Mouse (Mus musculus) adrenal gland, postnatal 36 days (tissue): ENCODE data around the gene Naa60. TPM values are rescaled to one million over a fixed set of nuclear protein-coding genes. Genes with fewer than 3 reads are reported as not detected.

Experiments
- DNase-seq, 2 experiments: peaks; one replicate each; pipeline ENCODE4 v3.0.0; 2021; ENCODE audit warnings: mixed read lengths in 1 of 2
- long read RNA-seq, 2 experiments: library from polyadenylated mRNA; stranded (forward); transcript quantifications; one replicate each; pipeline ENCODE4 v2.0.0; 2021; ENCODE audit warnings: borderline sequencing depth in 2 of 2
- total RNA-seq, 2 experiments: library from RNA; stranded (reverse); gene quantifications; 2 replicates each; pipeline ENCODE4 v1.2.3; 2021

Gene Naa60
- total RNA-seq, result 100 to 1,000 TPM in 1 of 2 experiments, 10 to 100 TPM in 1; 74.8 to 115 TPM
- long read RNA-seq, experiment 1, transcript Naa60-212 (7 exons, 2,424 nt), result major isoform, 25 of 52 reads
- long read RNA-seq, experiment 1, partial matches to known transcripts, result 12 of 52 reads
- long read RNA-seq, experiment 1, other reads (novel, unspliced or antisense), result 15 of 52 reads
- long read RNA-seq, experiment 2, transcript Naa60-212 (7 exons, 2,424 nt), result major isoform, 10 of 21 reads
- long read RNA-seq, experiment 2, partial matches to known transcripts, result 3 of 21 reads
- long read RNA-seq, experiment 2, other reads (novel, unspliced or antisense), result 6 of 21 reads

DNA sequence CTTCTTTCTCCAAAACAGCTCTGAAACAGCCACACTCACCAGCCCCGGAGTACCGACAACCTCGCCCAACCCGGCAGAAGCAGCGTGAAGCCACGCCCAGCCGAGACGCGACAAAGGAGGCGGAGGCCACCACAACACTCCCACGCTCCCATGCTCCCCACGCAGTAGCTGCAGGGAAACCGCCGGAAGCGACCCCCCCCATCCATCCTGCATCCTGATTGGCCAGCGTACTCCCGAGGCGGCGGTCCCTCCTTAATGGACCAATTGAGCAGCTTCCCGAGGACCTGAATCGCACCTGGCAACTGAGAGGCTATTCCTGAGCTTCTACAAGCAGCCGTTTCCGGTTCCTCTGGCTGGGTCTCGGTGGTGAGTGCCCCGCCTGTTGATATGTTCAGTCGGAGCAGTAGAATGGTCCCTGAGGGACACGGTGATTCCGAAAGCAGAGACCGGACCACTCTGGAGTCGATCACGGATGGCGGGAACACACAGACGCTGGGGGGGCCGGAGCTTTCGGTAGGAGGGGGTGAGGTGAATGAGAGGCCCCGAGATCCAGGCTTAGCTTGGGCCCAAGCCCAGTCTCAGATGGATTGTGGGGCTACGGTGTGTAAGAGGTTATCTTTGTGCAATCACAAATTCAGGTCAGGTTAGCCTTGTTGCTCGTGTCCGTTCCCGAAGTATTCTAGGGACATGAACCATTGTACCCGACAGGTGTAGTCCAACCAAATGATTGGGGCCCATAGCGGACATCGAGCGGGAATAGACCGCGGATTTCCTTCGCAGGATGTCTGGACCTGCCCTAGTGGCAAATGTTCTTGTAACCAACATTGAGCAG, at the start of gene Naa60:
Naa60 (plus strand) TSS at position 160 of the 832 bp plus-strand sequence.
- peak; percentile 94 to 95 for DNase-seq

DNA sequence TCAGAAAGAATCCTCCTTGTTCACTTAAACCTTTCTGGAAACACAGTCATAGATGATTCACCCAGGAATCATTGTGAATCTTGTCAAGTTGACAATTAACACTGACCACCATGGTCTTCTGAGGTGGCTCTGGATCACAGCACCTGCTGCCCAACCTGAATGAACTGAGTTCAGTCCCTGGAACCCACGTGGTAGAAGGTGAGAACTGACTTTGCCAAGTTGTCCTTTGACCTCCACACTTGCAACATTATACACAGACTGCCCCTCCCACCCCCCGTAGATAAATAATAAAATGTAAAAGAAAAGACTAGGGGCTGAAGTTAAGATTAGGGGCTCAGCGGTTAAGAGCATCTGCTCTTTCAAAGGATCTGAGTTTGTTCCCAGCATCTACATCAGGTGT, 44.2 kb upstream of the Naa60 start:
- no peak for DNase-seq

DNA sequence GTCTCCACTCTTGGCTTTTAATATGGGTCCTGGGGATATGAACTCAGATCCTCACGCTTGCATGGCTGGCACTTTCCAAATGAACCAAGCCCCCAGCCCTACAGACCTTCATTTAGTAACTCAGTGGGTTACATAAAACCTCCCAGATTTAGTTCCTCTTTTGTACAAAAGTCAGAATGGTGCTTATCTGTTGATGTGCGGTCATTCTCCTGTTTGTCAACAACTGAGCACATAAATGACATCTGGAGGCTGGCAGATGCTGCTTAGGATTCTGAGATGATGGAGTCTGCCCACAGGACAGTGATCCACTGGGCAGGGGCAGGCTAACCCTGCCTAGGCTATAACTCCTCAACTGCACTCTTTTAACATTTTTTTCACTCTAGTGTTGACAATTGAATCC, 42.4 kb upstream of the Naa60 start:
- DNase-seq, result no peak

DNA sequence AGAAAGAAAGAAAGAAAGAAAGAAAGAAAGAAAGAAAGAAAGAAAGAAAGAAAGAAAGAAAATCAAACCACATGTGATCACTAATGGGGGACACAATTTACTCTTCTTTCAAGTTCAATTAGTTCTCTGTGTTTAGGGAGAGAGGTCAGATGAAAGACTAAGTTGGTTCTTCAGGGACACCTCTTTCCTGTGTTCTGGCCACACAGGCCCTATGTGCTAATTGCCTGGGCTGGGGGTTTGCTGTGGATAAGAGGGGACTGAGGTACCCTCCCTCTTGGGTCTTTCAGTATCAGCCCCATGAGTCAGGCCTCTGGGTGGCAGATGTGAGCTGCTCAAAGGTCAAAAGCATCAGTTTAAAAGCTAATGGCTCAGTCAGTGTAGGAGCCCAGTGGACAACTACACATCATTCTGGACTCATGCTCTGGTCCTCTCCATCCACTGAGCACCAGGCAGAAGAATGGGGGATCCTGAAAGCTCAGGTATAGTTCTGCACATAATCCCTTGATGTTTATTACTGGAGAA, 41.5 kb upstream of the Naa60 start, which contains the start of gene Olfr15:
Olfr15 (plus strand) TSS at position 291 of the 522 bp plus-strand sequence.
- DNase-seq, result no peak

DNA sequence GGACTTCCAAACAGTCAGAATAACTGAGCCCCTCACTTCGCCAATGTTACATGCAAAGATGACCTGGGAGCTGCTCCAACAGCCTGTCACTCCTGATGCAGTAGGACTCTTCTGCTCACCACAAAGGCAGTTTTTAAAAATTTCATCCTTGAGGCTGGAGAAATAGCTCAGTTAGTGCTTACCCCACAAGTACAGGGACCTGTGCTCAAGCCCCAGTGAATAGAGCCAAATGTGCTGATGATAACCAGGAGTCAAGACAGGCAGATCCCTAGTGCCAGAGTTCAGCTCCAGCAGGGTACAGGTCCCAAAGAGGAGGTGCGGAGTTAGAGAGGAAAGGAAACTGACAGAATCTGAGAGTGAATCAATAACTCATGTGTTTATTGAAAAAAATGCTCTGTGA, 36.7 kb upstream of the Naa60 start:
- DNase-seq, result no peak

DNA sequence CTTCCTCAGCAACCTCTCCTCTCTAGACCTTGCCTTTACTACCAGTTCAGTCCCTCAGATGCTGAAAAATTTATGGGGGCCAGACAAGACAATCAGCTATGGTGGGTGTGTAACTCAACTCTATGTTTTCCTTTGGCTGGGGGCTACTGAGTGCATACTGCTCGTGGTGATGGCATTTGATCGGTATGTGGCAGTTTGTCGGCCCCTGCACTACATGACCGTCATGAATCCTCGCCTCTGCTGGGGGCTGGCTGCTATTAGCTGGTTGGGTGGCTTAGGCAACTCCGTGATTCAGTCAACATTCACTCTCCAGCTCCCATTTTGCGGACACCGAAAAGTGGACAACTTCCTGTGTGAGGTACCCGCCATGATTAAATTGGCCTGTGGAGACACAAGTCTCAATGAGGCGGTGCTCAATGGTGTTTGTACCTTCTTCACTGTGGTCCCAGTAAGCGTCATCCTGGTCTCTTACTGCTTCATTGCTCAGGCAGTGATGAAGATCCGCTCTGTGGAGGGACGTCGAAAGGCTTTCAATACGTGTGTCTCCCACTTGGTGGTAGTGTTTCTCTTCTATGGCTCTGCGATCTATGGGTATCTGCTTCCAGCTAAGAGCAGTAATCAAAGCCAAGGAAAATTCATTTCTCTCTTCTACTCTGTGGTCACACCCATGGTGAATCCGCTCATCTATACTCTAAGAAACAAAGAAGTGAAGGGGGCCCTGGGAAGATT, 32.9 kb upstream of the Naa60 start:
- DNase-seq, result peak; percentile 43 to 45

DNA sequence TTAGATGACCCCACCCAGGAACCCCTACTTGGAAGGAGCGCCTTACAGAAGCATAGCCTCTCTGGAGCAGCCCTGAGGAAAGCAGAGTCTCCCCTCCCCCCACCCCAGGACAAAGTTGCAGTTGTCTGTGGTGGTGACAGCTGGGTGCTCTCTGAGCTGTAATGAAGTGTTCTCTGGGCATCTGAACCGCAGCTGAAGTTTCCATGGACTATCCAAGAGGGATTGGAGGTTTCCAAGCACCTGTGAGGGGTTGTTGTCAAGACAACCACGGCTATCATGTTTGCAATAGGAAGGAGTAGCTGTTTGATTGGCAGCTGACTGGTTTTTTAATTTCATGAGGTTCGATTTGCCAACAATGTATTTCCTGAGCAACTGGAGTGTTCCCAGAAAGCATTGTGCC, 29.2 kb upstream of the Naa60 start:
- no peak for DNase-seq

DNA sequence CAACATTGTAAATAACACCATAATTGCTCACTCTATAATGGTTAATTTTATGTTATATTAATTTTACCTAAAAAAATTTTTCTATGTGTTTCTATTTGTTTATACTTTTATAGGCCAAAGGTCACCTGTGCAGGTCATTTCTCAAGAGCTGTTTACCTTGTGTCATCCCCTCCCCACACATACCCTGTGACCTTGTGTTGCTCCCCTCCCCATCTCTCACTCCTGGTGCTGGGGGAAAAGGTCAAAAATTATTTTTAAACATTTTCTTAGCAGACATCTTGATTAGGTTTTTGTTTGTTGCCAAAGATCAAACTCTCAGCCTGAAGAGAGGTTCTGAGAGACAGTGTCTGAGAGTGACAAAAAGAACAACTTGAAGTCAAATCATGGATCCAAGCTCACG, 28.4 kb upstream of the Naa60 start:
- DNase-seq, result no peak

DNA sequence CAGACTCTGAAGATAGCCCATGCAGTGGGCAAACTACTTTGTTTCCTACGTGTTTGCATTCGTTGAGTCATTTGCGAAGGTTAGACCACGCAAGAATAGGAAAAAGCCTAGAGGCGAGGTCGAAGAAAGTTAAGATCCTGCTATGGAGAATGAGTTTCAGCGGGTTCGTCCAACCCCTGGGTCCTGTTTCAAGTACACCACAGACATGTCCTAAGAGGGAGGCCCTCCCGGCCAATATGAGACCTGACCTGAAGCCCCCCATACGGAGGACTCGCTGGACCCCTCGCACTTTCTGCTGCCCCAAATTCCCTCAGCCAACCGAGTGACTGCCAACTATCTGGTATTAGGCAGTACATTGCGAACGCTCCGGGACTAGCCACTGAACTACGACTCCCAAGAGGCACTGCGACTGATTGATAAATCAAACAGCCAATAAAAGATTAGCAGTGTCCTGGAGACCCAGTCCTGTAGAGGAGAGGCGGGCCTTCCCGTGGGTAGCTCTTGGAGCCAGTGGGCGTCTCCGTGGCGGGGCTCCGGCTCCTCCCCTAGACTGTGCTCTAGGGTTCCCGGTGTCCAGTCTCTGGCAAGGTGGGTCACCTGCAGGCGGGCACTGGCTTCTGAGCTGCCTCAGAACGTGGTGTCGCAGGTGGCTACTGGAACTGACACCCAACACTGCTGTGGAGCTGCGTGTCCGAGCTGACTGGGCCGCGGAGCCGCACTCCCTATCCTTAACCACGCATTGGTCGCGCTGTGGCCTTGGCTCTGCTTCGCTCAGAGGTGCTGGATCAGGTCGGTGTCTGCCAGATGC, 25.3 kb upstream of the Naa60 start, which contains the start of gene Zfp174:
Zfp174 (plus strand) TSS at position 558 of the 808 bp plus-strand sequence.
- DNase-seq, result peak; percentile 94 to 95

DNA sequence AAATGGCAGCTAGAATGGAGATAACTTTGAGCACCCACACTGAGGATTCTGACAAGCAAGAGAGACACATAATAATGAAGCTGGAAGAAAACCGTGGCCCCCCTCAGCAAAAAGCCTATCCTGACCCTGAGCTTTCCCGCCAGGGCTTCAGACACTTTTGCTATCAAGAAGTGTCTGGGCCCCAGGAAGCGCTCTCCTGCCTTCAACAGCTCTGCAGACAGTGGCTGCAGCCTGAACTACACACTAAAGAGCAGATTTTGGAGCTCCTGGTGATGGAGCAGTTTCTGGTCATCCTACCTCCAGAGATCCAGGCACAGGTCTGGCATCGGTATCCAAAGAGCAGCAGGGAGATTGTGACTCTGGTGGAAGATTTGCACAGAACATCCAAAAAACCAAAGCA, 24.3 kb upstream of the Naa60 start:
- no peak for DNase-seq

DNA sequence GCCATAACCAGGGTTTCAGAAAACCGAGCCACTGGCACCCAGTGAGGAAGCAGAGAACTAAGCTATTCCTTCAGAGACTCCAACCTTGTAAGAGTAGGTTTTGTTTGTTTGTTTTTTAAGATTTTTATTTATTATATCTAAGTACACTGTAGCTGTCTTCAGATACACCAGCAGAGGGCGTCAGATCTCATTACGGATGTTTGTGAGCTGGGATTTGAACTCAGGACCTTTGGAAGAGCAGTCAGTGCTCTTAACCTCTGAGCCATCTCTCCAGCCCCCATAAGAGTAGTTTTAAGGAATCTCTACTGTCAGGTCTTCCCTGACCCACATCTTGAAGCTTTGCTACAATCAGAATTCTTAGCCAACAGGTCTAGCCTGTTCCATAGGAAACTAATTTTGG, 23.8 kb upstream of the Naa60 start:
- DNase-seq, result no peak

DNA sequence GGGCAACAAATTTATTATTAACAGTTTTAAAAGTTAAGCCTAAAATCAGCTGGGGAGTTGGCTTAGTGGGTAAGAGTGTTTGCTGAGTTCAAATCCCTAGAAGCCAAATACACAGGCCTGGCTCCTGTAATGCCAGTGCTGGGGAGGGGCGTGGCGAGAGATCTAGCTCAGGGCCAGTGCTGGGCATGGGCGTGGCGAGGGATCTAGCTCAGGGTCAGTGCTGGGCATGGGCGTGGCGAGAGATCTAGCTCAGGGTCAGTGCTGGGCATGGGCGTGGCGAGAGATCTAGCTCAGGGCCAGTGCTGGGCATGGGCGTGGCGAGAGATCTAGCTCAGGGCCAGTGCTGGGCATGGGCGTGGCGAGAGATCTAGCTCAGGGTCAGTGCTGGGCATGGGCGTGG, 20.9 kb upstream of the Naa60 start:
- DNase-seq, result peak; percentile 81 to 84

DNA sequence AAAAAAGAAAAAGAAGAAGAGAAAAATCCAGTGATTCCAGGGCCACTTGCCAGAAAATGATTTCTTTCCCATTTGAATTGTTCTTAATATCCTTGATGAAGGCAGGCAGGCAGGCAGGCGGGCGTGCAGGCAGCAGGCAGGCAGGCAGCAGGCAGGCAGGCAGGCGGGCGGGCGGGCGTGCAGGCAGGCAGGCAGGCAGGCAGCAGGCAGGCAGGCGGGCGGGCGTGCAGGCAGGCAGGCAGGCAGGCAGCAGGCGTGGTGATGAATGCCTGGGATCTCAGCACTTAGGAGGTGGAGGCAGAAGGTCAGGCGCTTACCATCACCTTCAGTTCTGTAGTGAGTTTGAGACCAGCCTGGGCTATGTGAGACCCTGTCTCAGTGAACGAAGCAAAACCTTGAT, 19.6 kb upstream of the Naa60 start:
- DNase-seq, result peak; percentile 30 to 35

DNA sequence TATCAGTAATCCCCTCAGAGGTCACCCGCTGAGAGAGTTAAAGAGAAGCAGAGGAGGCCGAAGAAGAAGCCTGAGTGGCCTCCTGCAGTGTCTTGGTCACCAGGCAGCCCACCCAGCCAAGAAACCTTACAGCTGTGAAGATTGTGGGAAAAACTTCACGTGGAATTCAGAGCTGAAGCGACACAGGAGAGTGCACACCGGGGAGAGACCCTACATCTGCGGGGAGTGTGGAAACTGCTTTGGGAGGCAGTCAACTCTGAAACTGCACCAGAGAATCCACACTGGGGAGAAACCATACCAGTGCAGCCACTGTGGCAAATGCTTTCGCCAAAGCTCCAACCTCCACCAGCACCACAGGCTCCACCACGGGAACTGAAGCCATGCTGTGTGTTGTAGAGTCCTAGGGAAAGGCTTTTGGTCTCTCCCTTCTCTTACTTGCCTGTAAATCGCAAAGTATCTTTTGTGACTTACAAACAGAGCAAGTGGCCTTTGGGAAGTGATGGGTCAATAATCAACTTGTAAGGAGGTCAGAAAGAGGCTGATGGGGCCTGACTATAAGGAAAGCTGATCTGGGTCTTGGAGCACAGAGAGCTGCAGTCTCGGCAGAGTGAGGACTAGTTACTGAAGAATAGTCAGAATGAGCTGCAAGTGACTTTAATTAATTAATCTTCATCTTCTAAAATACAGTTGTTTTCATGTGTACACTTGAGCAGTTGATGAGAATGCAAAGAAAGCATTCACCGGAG, 17.6 kb upstream of the Naa60 start:
- DNase-seq, result no peak

DNA sequence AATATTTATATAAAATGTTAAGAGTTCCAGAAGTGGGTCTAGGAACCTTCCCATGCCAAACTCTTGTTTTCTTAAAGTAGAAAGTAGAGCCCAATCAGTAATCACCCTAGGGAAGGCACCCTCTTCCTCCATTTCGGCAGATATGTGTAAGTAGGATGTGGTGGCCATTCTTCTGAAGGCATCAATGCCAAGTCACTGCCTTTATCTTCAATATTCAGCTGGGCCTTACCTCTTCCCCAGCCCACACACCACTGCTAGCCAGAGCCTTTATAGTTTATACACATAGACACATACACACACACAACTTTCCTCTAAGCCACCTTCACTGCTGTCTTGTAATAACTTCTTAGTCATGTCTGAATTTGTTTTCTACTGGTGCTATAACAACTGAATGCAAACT, 16.4 kb upstream of the Naa60 start:
- no peak for DNase-seq

DNA sequence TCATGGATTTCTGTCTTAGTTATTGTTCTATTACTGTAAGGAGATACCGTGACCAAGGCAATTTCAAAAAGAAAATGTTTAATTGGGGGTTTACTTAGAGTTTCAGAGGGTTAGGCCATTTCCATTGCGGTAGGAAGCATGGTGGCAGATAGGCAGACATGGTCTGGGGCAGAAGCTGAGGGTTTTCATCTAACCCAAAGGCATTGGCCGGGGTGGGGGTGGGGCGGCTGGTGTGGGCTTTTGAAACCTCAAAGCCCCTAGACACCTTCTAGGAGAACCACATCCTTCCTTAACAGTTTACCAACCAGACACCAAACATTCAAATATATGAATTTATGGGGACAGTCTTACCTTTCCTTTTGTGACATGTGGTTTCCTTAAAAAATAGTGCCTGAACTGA, 12.9 kb upstream of the Naa60 start:
- no peak for DNase-seq

DNA sequence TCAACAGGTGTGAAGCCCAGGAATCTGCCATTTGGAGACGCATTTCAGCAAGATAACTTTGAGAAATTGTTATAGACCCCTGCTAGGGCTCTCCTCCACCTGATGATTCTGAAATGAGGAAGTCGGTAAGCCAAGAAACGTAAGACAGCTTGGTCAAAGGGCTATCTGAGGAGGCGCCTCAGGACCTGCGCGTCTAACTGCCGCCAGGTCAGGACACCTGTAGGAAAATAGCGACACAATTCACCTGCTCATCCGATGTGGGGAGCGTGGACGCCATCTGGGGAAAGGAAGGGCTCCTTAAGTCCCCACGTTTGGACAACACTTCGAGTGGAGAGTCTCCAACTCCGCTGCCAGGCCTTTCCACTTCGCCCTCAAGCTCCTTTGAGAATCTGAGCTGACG, 360 bp upstream of the Naa60 start:
- DNase-seq, result no peak

DNA sequence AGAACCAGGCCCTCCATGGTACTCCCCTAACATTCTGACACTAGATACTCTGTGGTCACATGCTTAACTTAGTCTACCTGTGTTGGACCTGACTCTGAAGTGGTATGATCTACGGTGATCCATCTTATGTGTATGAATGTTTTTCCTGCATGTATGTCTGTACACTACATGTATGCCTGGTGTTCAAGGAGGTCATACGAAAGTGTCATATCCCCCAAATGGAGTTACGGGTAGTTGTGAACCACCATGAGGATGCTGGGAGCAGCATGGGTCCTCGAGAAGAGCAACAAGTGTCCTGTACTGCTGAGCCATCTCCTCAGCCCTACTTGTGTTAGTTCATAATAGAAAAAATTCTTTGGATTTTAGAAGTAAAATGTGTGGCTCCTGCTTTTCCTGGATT, 4.2 kb downstream of the Naa60 start:
- DNase-seq, result no peak

DNA sequence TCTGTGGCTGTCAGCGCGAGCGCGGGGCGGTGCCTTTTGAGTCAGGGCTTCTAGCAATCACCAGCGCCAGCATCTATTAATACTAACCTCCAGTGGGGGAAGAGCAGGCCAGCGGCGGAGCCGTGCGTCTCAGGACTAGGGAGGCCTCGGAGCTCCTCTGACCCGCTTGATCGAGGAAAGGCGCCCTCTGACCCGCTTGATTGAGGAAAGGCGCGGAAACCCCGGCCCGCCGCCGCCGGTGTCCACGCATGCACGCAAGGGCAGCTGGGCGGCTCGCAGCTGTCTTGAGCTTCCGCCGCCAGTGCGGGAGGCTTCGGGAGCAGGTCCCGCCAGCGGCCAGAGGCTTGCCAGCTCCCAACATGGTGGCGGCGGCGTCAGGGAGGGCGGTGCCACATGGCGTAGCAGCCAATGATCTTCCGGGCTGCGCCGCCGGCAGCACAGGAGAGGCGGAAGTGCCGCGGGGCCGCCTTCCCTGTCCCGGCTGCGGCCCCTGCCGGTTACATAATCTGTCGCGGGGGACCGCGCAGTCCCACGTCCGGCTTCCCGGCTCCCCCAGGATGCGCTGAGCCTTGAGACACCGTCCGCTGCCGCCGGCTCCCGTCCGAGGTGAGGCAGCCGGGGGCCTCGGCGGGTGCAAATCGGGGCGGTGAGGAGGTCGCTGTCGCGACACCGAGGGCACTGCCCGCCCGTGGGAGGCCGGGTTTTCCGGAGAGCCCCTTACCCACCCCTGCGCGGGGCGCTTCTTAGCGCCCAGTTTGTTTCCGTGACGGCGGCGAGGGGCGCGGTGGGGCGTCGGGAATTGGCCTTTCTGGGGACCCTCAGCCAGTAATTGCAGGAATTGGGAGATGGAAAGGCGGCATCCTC, 12.3 kb downstream of the Naa60 start, which contains the start of the genes Zfp597 and Gm20695:
Zfp597 (minus strand) TSS at position 361 of the 864 bp plus-strand sequence.
Gm20695 (plus strand) TSS at position 448 of the 864 bp plus-strand sequence.
- DNase-seq, result peak; percentile 98
